ENCODE assay signal across 8 mouse cellular contexts in genomic region chr11:102408344-102408876, GRCm38 (mm10). TPM values are rescaled to one million over a fixed set of nuclear protein-coding genes. Genes with fewer than 3 reads are reported as not detected.
DNase-seq lines count a peak whose midpoint lies in the region; ATAC-seq and TF ChIP-seq lines count a peak whose summit lies in the region.

No protein-coding gene starts in this region.

- TF ChIP-seq POLR2A in bone marrow macrophage, adult 2 months (IDR thresholded peaks at IDR 0.05; ENCODE audit: borderline replicate concordance, low read depth, low read length), result no peak
- peak; percentile 90 for TF ChIP-seq POLR2A in embryonic fibroblast, embryonic 13.5 days (IDR thresholded peaks at IDR 0.05; ENCODE audit: low read depth, low read length)

- H3K4me1 ChIP-seq in bone marrow macrophage, adult 2 months (ENCODE audit: control insufficient read depth, insufficient read depth, low read length), result peaks cover 21% of the 10 kb centered on the region
- peaks cover 4% of the 10 kb centered on the region; the same call in 1 of the 2 replicates for H3K4me1 ChIP-seq in embryonic fibroblast, embryonic 13.5 days (ENCODE audit: control insufficient read depth, insufficient read depth, low read length)
- H3K4me1 ChIP-seq in kidney, embryonic 14.5 days (ENCODE audit: control insufficient read depth, insufficient read depth, low read length), result peaks cover 18% of the 10 kb centered on the region
- peaks cover 24% of the 10 kb centered on the region for H3K4me1 ChIP-seq in limb, embryonic 15.5 days

- H3K9me3 ChIP-seq in kidney, embryonic 14.5 days (ENCODE audit: control insufficient read depth, low read length), result no peaks in the 10 kb centered on the region
- no peaks in the 10 kb centered on the region for H3K9me3 ChIP-seq in limb, embryonic 15.5 days

- peak overlapping the region; percentile 86 for H3K27ac ChIP-seq in bone marrow macrophage, adult 2 months (ENCODE audit: insufficient read depth, low read depth, low read length)
- peak overlapping the region; percentile 94 for H3K27ac ChIP-seq in embryonic fibroblast, embryonic 13.5 days (ENCODE audit: insufficient read depth, low read length)
- peak overlapping the region; percentile 97 for H3K27ac ChIP-seq in kidney, embryonic 14.5 days (ENCODE audit: low read depth, low read length)
- H3K27ac ChIP-seq in limb, embryonic 15.5 days, result peak overlapping the region; percentile 94

- peak overlapping the region; percentile 86; the same call in 1 of the 2 replicates for H3K9ac ChIP-seq in kidney, embryonic 14.5 days (ENCODE audit: low read depth, low read length)
- peak overlapping the region; percentile 33; the same call in 1 of the 2 replicates for H3K9ac ChIP-seq in limb, embryonic 15.5 days

- peak overlapping the region; percentile 76 for H3K4me2 ChIP-seq in kidney, embryonic 14.5 days (replicated peaks; ENCODE audit: low read depth, low read length)
- H3K4me2 ChIP-seq in limb, embryonic 15.5 days, result peak overlapping the region; percentile 86

- H3K36me3 ChIP-seq in kidney, embryonic 14.5 days (ENCODE audit: control insufficient read depth, insufficient read depth, low read length), result peaks cover 15% of the 10 kb centered on the region
- peaks cover 15% of the 10 kb centered on the region for H3K36me3 ChIP-seq in limb, embryonic 15.5 days

- peak overlapping the region; percentile 77 for H3K4me3 ChIP-seq in bone marrow macrophage, adult 2 months (ENCODE audit: insufficient read depth, low read length)
- H3K4me3 ChIP-seq in embryonic fibroblast, embryonic 13.5 days (ENCODE audit: insufficient read depth, low read length), result peak overlapping the region; percentile 63
- H3K4me3 ChIP-seq in kidney, embryonic 14.5 days (ENCODE audit: low read length), result peak overlapping the region; percentile 78
- peak overlapping the region; percentile 82 for H3K4me3 ChIP-seq in limb, embryonic 15.5 days

- ATAC-seq in kidney, embryonic 14.5 days (ENCODE audit: low FRiP score, low TSS enrichment), result peak; percentile 90
- peak; percentile 91 for ATAC-seq in limb, embryonic 15.5 days (ENCODE audit: insufficient number of reproducible peaks, low FRiP score, low TSS enrichment, low read depth)

- H3K27me3 ChIP-seq in kidney, embryonic 14.5 days (ENCODE audit: control insufficient read depth, insufficient read depth, low read length), result no peaks in the 10 kb centered on the region
- no peaks in the 10 kb centered on the region for H3K27me3 ChIP-seq in limb, embryonic 15.5 days

- DNase-seq in A20 (ENCODE audit: low read depth, low spot score), result peak; percentile 99
- DNase-seq in heart, adult 9 months (ENCODE audit: low spot score in 2 of 2), result peak; percentile 99
- peak; percentile 94 to 98 for DNase-seq in monocyte, adult 2 months (ENCODE audit: low read depth in 1 of 2, low spot score in 2 of 2)
- peak; percentile 95 to 96 for DNase-seq in spleen, postnatal 36 days (ENCODE audit: low spot score in 2 of 2)

- TF ChIP-seq CTCF in bone marrow macrophage, adult 2 months (IDR thresholded peaks at IDR 0.05; ENCODE audit: low read depth, low read length), result no peak
- no peak for TF ChIP-seq CTCF in embryonic fibroblast, embryonic 13.5 days (IDR thresholded peaks at IDR 0.05; ENCODE audit: borderline replicate concordance, insufficient read depth, low read length)

- under 1% methylated on average over 32 of the region's 32 CpGs for WGBS in kidney, embryonic 14.5 days
- under 1% methylated on average over 32 of the region's 32 CpGs for WGBS in limb, embryonic 15.5 days

RNA-seq across cellular contexts. Expression of gene Slc25a39, which starts 0.7 kb away (rescaled TPM):
- polyA plus RNA-seq in bone marrow macrophage, adult 2 months (2012; ENCODE audit: insufficient read depth, insufficient read length, missing spikeins), result 133 and 173 TPM in 2 replicates
- 164 and 174 TPM in 2 replicates for polyA plus RNA-seq in embryonic fibroblast, embryonic 13.5 days (2011; ENCODE audit: insufficient read length, low read depth, missing spikeins)
- 224 and 274 TPM in 2 replicates for polyA plus RNA-seq in kidney, embryonic 14.5 days (2014; fragmentation: Nextera tagmentation; extraction: Ambion mirVana)
- polyA plus RNA-seq in limb, embryonic 15.5 days (2015; fragmentation: Nextera tagmentation; extraction: Ambion mirVana), result 184 and 195 TPM in 2 replicates

RNA-seq across cellular contexts. Expression of gene Rundc3a, which starts 15.2 kb away (rescaled TPM):
- polyA plus RNA-seq in bone marrow macrophage, adult 2 months (2012; ENCODE audit: insufficient read depth, insufficient read length, missing spikeins), result not detected in 2 replicates
- 0.86 TPM in 1 of 2 replicates, not detected in the other for polyA plus RNA-seq in embryonic fibroblast, embryonic 13.5 days (2011; ENCODE audit: insufficient read length, low read depth, missing spikeins)
- 1.7 and 1.9 TPM in 2 replicates for polyA plus RNA-seq in kidney, embryonic 14.5 days (2014; fragmentation: Nextera tagmentation; extraction: Ambion mirVana)
- polyA plus RNA-seq in limb, embryonic 15.5 days (2015; fragmentation: Nextera tagmentation; extraction: Ambion mirVana), result 1.2 and 1.6 TPM in 2 replicates

RNA-seq across cellular contexts. Expression of gene Grn, which starts 21.7 kb away (rescaled TPM):
- 1,924 and 2,101 TPM in 2 replicates for polyA plus RNA-seq in bone marrow macrophage, adult 2 months (2012; ENCODE audit: insufficient read depth, insufficient read length, missing spikeins)
- polyA plus RNA-seq in embryonic fibroblast, embryonic 13.5 days (2011; ENCODE audit: insufficient read length, low read depth, missing spikeins), result 226 and 252 TPM in 2 replicates
- polyA plus RNA-seq in kidney, embryonic 14.5 days (2014; fragmentation: Nextera tagmentation; extraction: Ambion mirVana), result 81.0 and 103 TPM in 2 replicates
- polyA plus RNA-seq in limb, embryonic 15.5 days (2015; fragmentation: Nextera tagmentation; extraction: Ambion mirVana), result 192 and 215 TPM in 2 replicates

RNA-seq across cellular contexts. Expression of gene Fam171a2, which starts 39.1 kb away (rescaled TPM):
- not detected in 2 replicates for polyA plus RNA-seq in bone marrow macrophage, adult 2 months (2012; ENCODE audit: insufficient read depth, insufficient read length, missing spikeins)
- 14.0 and 17.9 TPM in 2 replicates for polyA plus RNA-seq in embryonic fibroblast, embryonic 13.5 days (2011; ENCODE audit: insufficient read length, low read depth, missing spikeins)
- 12.3 and 14.7 TPM in 2 replicates for polyA plus RNA-seq in kidney, embryonic 14.5 days (2014; fragmentation: Nextera tagmentation; extraction: Ambion mirVana)
- 4.9 and 5.7 TPM in 2 replicates for polyA plus RNA-seq in limb, embryonic 15.5 days (2015; fragmentation: Nextera tagmentation; extraction: Ambion mirVana)

RNA-seq across cellular contexts. Expression of gene Slc4a1, which starts 42.4 kb away (rescaled TPM):
- polyA plus RNA-seq in bone marrow macrophage, adult 2 months (2012; ENCODE audit: insufficient read depth, insufficient read length, missing spikeins), result not detected in 2 replicates
- not detected in 2 replicates for polyA plus RNA-seq in embryonic fibroblast, embryonic 13.5 days (2011; ENCODE audit: insufficient read length, low read depth, missing spikeins)
- polyA plus RNA-seq in kidney, embryonic 14.5 days (2014; fragmentation: Nextera tagmentation; extraction: Ambion mirVana), result 3.0 and 3.3 TPM in 2 replicates
- 5.9 and 10.4 TPM in 2 replicates for polyA plus RNA-seq in limb, embryonic 15.5 days (2015; fragmentation: Nextera tagmentation; extraction: Ambion mirVana)

Comparison
In these comparisons a context has a peak if more than half of its experiments do, and no peak if none do; other contexts are left out.
1. Peak in every context shown above with its lines: DNase-seq, ATAC-seq, H3K4me3 ChIP-seq and H3K27ac ChIP-seq.